Comparison of ENCODE assay signal across 9 mouse cellular contexts in genomic region chr11:88576233-88576998, GRCm38 (mm10).
DNase-seq lines count a peak whose midpoint lies in the region; ATAC-seq and TF ChIP-seq lines count a peak whose summit lies in the region.
"Had no signal": no experiment of that assay in that cellular context is flagged by ENCODE, and none has a peak within 500 bp of the region (broad histone marks: within the 10 kb centered on the region; RNA-seq: fewer than 3 reads in every experiment).

No protein-coding gene starts in this region.

- TF ChIP-seq CTCF in gastrocnemius, adult 2 months (IDR thresholded peaks at IDR 0.05), result no peak
- TF ChIP-seq CTCF in liver, postnatal 0 days (IDR thresholded peaks at IDR 0.05; ENCODE audit: low read depth), result no peak

- TF ChIP-seq EP300 in liver, postnatal 0 days (IDR thresholded peaks at IDR 0.05; ENCODE audit: low read depth), result no peak

- no peak for DNase-seq in gastrocnemius, adult 2 months
- no peak for DNase-seq in gastrocnemius, postnatal 10 days
- DNase-seq in midbrain, embryonic 10.5 days (ENCODE audit: low spot score), result no peak
- no peak for DNase-seq in midbrain, embryonic 11.5 days (ENCODE audit: low spot score, missing footprints)
- DNase-seq in hindbrain, embryonic 14.5 days (ENCODE audit: low spot score), result no peak
- DNase-seq in thymus, postnatal 0 days (ENCODE audit: low spot score), result peak; percentile 74
- no peak for DNase-seq in liver, postnatal 0 days
- DNase-seq in cerebellum, adult 18-20 months, result no peak
- DNase-seq: kidney, adult 9 months had no signal

- ATAC-seq in midbrain, embryonic 11.5 days (ENCODE audit: low FRiP score), result no peak
- ATAC-seq in hindbrain, embryonic 14.5 days (ENCODE audit: low FRiP score), result no peak
- ATAC-seq in liver, postnatal 0 days, result no peak

- H3K27me3 ChIP-seq in midbrain, embryonic 10.5 days (ENCODE audit: low read depth, poor library complexity, severe bottlenecking), result no peaks in the 10 kb centered on the region
- no peaks in the 10 kb centered on the region for H3K27me3 ChIP-seq in midbrain, embryonic 11.5 days (ENCODE audit: control insufficient read depth, insufficient read depth, low read length)
- no peaks in the 10 kb centered on the region for H3K27me3 ChIP-seq in hindbrain, embryonic 14.5 days (ENCODE audit: control insufficient read depth, insufficient read depth, low read length)
- no peaks in the 10 kb centered on the region for H3K27me3 ChIP-seq in liver, postnatal 0 days (ENCODE audit: insufficient read depth, low read length)

- WGBS in midbrain, embryonic 10.5 days, result 59% methylated on average over 7 of the region's 7 CpGs
- 57% methylated on average over 7 of the region's 7 CpGs for WGBS in midbrain, embryonic 11.5 days
- 65% methylated on average over 7 of the region's 7 CpGs for WGBS in hindbrain, embryonic 14.5 days
- 62% methylated on average over 7 of the region's 7 CpGs for WGBS in liver, postnatal 0 days (ENCODE audit: insufficient replicate concordance)

- intact Hi-C loops in gastrocnemius, adult 2 months (cut with DNase I), result no loop called here

- peaks cover 90% of the 10 kb centered on the region for H3K4me1 ChIP-seq in midbrain, embryonic 10.5 days
- H3K4me1 ChIP-seq in midbrain, embryonic 11.5 days (ENCODE audit: control insufficient read depth, insufficient read depth, low read length), result peaks cover 44% of the 10 kb centered on the region
- peaks cover 75% of the 10 kb centered on the region for H3K4me1 ChIP-seq in hindbrain, embryonic 14.5 days (replicated peaks; ENCODE audit: control insufficient read depth, insufficient read depth, low read length)
- no peaks in the 10 kb centered on the region for H3K4me1 ChIP-seq in liver, postnatal 0 days (ENCODE audit: insufficient read depth)

- no peak overlapping the region for H3K9ac ChIP-seq in midbrain, embryonic 11.5 days (ENCODE audit: low read length)
- H3K9ac ChIP-seq in hindbrain, embryonic 14.5 days, result no peak overlapping the region
- no peak overlapping the region for H3K9ac ChIP-seq in liver, postnatal 0 days (replicated peaks)

- H3K27ac ChIP-seq in gastrocnemius, adult 2 months, result peak overlapping the region; percentile 49; the same call in 1 of the 2 replicates
- peak overlapping the region; percentile 70 for H3K27ac ChIP-seq in midbrain, embryonic 10.5 days (replicated peaks)
- no peak overlapping the region for H3K27ac ChIP-seq in midbrain, embryonic 11.5 days (ENCODE audit: low read depth, low read length)
- peak overlapping the region; percentile 67 for H3K27ac ChIP-seq in hindbrain, embryonic 14.5 days
- H3K27ac ChIP-seq in liver, postnatal 0 days (ENCODE audit: low read depth), result no peak overlapping the region

- peaks cover 54% of the 10 kb centered on the region for H3K36me3 ChIP-seq in midbrain, embryonic 10.5 days
- H3K36me3 ChIP-seq in midbrain, embryonic 11.5 days (ENCODE audit: control insufficient read depth, insufficient read depth, low read length), result no peaks in the 10 kb centered on the region
- no peaks in the 10 kb centered on the region for H3K36me3 ChIP-seq in hindbrain, embryonic 14.5 days (replicated peaks; ENCODE audit: control insufficient read depth, insufficient read depth)
- no peaks in the 10 kb centered on the region for H3K36me3 ChIP-seq in liver, postnatal 0 days (replicated peaks; ENCODE audit: insufficient read depth, low read length)

- no peaks in the 10 kb centered on the region for H3K9me3 ChIP-seq in midbrain, embryonic 10.5 days (replicated peaks)
- no peaks in the 10 kb centered on the region for H3K9me3 ChIP-seq in midbrain, embryonic 11.5 days (ENCODE audit: control insufficient read depth, low read length)
- H3K9me3 ChIP-seq in hindbrain, embryonic 14.5 days (ENCODE audit: control insufficient read depth, low read length), result no peaks in the 10 kb centered on the region
- H3K9me3 ChIP-seq in liver, postnatal 0 days (ENCODE audit: low read length), result no peaks in the 10 kb centered on the region

- H3K4me2 ChIP-seq in midbrain, embryonic 11.5 days, result no peak overlapping the region
- no peak overlapping the region for H3K4me2 ChIP-seq in hindbrain, embryonic 14.5 days (replicated peaks)
- no peak overlapping the region for H3K4me2 ChIP-seq in liver, postnatal 0 days (ENCODE audit: low read depth, low read length)

- H3K4me3 ChIP-seq in gastrocnemius, adult 2 months, result no peak overlapping the region
- H3K4me3 ChIP-seq in midbrain, embryonic 10.5 days, result no peak overlapping the region
- no peak overlapping the region for H3K4me3 ChIP-seq in midbrain, embryonic 11.5 days (ENCODE audit: low read depth, low read length)
- H3K4me3 ChIP-seq in hindbrain, embryonic 14.5 days (replicated peaks; ENCODE audit: low read length), result no peak overlapping the region
- no peak overlapping the region for H3K4me3 ChIP-seq in liver, postnatal 0 days (ENCODE audit: low read depth, low read length)

Comparison
In these comparisons a context has a peak if more than half of its experiments do, and no peak if none do; other contexts are left out.
1. H3K27ac ChIP-seq: peak in gastrocnemius, adult 2 months (single experiment), midbrain, embryonic 10.5 days (single experiment) and hindbrain, embryonic 14.5 days (single experiment); none in midbrain, embryonic 11.5 days (single experiment) and liver, postnatal 0 days (single experiment).